Mouse (Mus musculus): ENCODE data around the gene Tiprl.

- TF ChIP-seq CTCF (IDR thresholded peaks at IDR 0.05; ENCODE audit: low read depth, low read length) (no peak), GATA1 (IDR thresholded peaks at IDR 0.05; ENCODE audit: borderline replicate concordance, low read length) (no peak), TAL1 (conservative IDR thresholded peaks at IDR 0.05; ENCODE audit: low read depth, low read length) (no peak), POLR2AphosphoS5 (IDR thresholded peaks at IDR 0.05; ENCODE audit: insufficient replicate concordance, low read depth, low read length) (no peak), GATA2 (IDR thresholded peaks at IDR 0.05; ENCODE audit: borderline replicate concordance, low read depth, low read length) (no peak)
Measured at GRCm38 (mm10) chr1:165282967-165283345, 46.2 kb upstream of the Tiprl start.
